Mouse (Mus musculus) layer of hippocampus, postnatal 10 days (tissue): ENCODE measurements around the gene Calcoco2. TPM values are rescaled to one million over a fixed set of nuclear protein-coding genes. Genes with fewer than 3 reads are reported as not detected.

Experiments
- total RNA-seq, 2 experiments: library from RNA; stranded (reverse); gene quantifications; 2 replicates each; pipeline ENCODE4 v1.2.3; 2021

Gene Calcoco2
- total RNA-seq, 2 experiments from 2014 or later: not detected

Other genes with a start within 250 kb of the Calcoco2 start
- gene B4galnt2, start 197.1 kb downstream of the Calcoco2 start, total RNA-seq: not detected
- under 1 TPM; 0.47 to 0.50 TPM for gene Igf2bp1, start 106.0 kb downstream of the Calcoco2 start, total RNA-seq
- not detected for gene Gip, start 87.4 kb downstream of the Calcoco2 start, total RNA-seq
- 10 to 100 TPM; 91.6 to 93.2 TPM for gene Snf8, start 77.1 kb downstream of the Calcoco2 start, total RNA-seq
- gene Ube2z, start 46.6 kb downstream of the Calcoco2 start, total RNA-seq: 10 to 100 TPM; 56.6 to 57.8 TPM
- gene Atp5g1, start 36.3 kb downstream of the Calcoco2 start, total RNA-seq: 100 to 1,000 TPM; 583 to 624 TPM
- under 1 TPM; 0.42 to 0.55 TPM for gene Ttll6, start 21.8 kb upstream of the Calcoco2 start, total RNA-seq
- not detected for gene Hoxb13, start 82.4 kb upstream of the Calcoco2 start, total RNA-seq
- not detected for gene Hoxb9, start 159.5 kb upstream of the Calcoco2 start, total RNA-seq
- not detected for gene Hoxb8, start 169.9 kb upstream of the Calcoco2 start, total RNA-seq
- not detected for gene Hoxb7, start 174.7 kb upstream of the Calcoco2 start, total RNA-seq
- not detected for gene Hoxb6, start 180.5 kb upstream of the Calcoco2 start, total RNA-seq
- gene Hoxb5, start 191.4 kb upstream of the Calcoco2 start, total RNA-seq: not detected
- gene Hoxb4, start 206.3 kb upstream of the Calcoco2 start, total RNA-seq: not detected
- not detected for gene Hoxb3, start 211.4 kb upstream of the Calcoco2 start, total RNA-seq
- not detected for gene Hoxb2, start 238.6 kb upstream of the Calcoco2 start, total RNA-seq